Comparison of ENCODE assay signal across 10 mouse cellular contexts in the genomic region with DNA sequence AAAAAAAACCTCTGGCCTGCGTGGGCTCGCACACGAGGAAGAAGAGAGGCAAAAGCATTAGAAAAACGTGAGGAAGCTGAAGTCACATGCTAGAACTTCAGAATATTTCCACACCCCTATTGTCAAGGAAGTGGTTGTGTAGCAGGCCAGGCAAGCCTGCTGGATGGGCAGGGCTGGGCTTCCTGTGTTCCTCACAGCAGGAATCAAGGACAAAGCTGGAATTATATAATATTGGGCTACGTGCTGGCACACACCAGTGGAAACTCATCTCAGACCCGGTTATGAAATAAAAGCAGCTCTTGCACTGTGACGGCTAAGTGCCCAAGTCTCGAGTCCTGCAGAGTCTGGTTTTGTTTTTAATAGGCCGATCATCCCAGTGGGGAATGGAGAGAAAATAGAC. TPM values are rescaled to one million over a fixed set of nuclear protein-coding genes. Genes with fewer than 3 reads are reported as not detected.
A peak's percentile ranks its signal among the peaks of the same experiment; 100 is the strongest.
DNase-seq lines count a peak whose midpoint lies in the region; ATAC-seq and TF ChIP-seq lines count a peak whose summit lies in the region.
"Had no signal": no experiment of that assay in that cellular context is flagged by ENCODE, and none has a peak within 500 bp of the region (broad histone marks: within the 10 kb centered on the region; RNA-seq: fewer than 3 reads in every experiment).

No protein-coding gene starts in this region.

- DNase-seq in kidney, adult 2 months: peak; percentile 84
- peak; percentile 68 for DNase-seq in embryonic facial prominence, embryonic 14.5 days (ENCODE audit: low spot score)
- peak; percentile 49 to 80 for DNase-seq in kidney, adult 8-10 months
- no peak for DNase-seq in cerebellum, postnatal 10 days
- DNase-seq in left cerebral cortex, adult 11 months (ENCODE audit: low spot score): no peak
- DNase-seq: cerebellum, adult 11 months; thymus, postnatal 25 days had no signal

- H3K36me3 ChIP-seq in kidney, adult 2 months (ENCODE audit: control insufficient read depth, insufficient read depth, low read length): no peaks in the 10 kb centered on the region
- no peaks in the 10 kb centered on the region for H3K36me3 ChIP-seq in kidney, embryonic 14.5 days (ENCODE audit: control insufficient read depth, insufficient read depth, low read length)
- no peaks in the 10 kb centered on the region for H3K36me3 ChIP-seq in embryonic facial prominence, embryonic 14.5 days (ENCODE audit: control insufficient read depth, insufficient read depth, low read length)

- H3K4me1 ChIP-seq in kidney, adult 2 months (ENCODE audit: control insufficient read depth, insufficient read depth, low read length): peaks cover 18% of the 10 kb centered on the region; the same call in 1 of the 2 replicates
- H3K4me1 ChIP-seq in kidney, embryonic 14.5 days (ENCODE audit: control insufficient read depth, insufficient read depth, low read length): peaks cover 5% of the 10 kb centered on the region; the same call in 1 of the 2 replicates
- peaks cover 15% of the 10 kb centered on the region for H3K4me1 ChIP-seq in embryonic facial prominence, embryonic 14.5 days (ENCODE audit: control insufficient read depth, insufficient read depth, low read length)

- 41% methylated on average over 9 of the region's 9 CpGs for WGBS in kidney, adult 2 months
- WGBS in kidney, embryonic 14.5 days: 79% methylated on average over 9 of the region's 9 CpGs
- 47% methylated on average over 9 of the region's 9 CpGs for WGBS in embryonic facial prominence, embryonic 14.5 days

- peak overlapping the region; percentile 94 for H3K27ac ChIP-seq in kidney, adult 2 months (ENCODE audit: insufficient read depth, low read depth, low read length)
- no peak overlapping the region for H3K27ac ChIP-seq in kidney, embryonic 14.5 days (ENCODE audit: low read depth, low read length)
- peak overlapping the region; percentile 58 for H3K27ac ChIP-seq in embryonic facial prominence, embryonic 14.5 days (replicated peaks; ENCODE audit: low read depth, low read length)

- H3K27me3 ChIP-seq in kidney, adult 2 months (replicated peaks; ENCODE audit: control insufficient read depth, insufficient read depth, low read length): no peaks in the 10 kb centered on the region
- no peaks in the 10 kb centered on the region for H3K27me3 ChIP-seq in kidney, embryonic 14.5 days (ENCODE audit: control insufficient read depth, insufficient read depth, low read length)
- no peaks in the 10 kb centered on the region for H3K27me3 ChIP-seq in embryonic facial prominence, embryonic 14.5 days (replicated peaks; ENCODE audit: control insufficient read depth, insufficient read depth, low read length)

- no peak overlapping the region for H3K9ac ChIP-seq in kidney, embryonic 14.5 days (ENCODE audit: low read depth, low read length)
- H3K9ac ChIP-seq in embryonic facial prominence, embryonic 14.5 days (ENCODE audit: low read depth, low read length): no peak overlapping the region

- no peak for TF ChIP-seq POLR2A in kidney, adult 2 months (IDR thresholded peaks at IDR 0.05; ENCODE audit: low read depth, low read length)

- H3K4me3 ChIP-seq in kidney, adult 2 months (ENCODE audit: insufficient read depth, low read depth, low read length): no peak overlapping the region
- no peak overlapping the region for H3K4me3 ChIP-seq in kidney, embryonic 14.5 days (ENCODE audit: low read length)
- no peak overlapping the region for H3K4me3 ChIP-seq in embryonic facial prominence, embryonic 14.5 days (ENCODE audit: low read depth, low read length)

- no peak overlapping the region for H3K4me2 ChIP-seq in kidney, embryonic 14.5 days (replicated peaks; ENCODE audit: low read depth, low read length)
- no peak overlapping the region for H3K4me2 ChIP-seq in embryonic facial prominence, embryonic 14.5 days (ENCODE audit: low read depth, low read length)

- H3K9me3 ChIP-seq in kidney, embryonic 14.5 days (ENCODE audit: control insufficient read depth, low read length): no peaks in the 10 kb centered on the region
- H3K9me3 ChIP-seq in embryonic facial prominence, embryonic 14.5 days (ENCODE audit: control insufficient read depth, low read length): no peaks in the 10 kb centered on the region

- no peak for ATAC-seq in kidney, embryonic 14.5 days (ENCODE audit: low FRiP score, low TSS enrichment)
- ATAC-seq in embryonic facial prominence, embryonic 14.5 days (ENCODE audit: low read depth): peak; percentile 14; the same call in 1 of the 2 replicates
- ATAC-seq in megakaryocyte, adult 5-6 weeks (ENCODE audit: poor library complexity, severe bottlenecking): peak; percentile 86
- no peak for ATAC-seq in CD4-positive, CD25-positive, alpha-beta regulatory T cell, adult 4 months

- TF ChIP-seq CTCF in kidney, adult 2 months (conservative IDR thresholded peaks at IDR 0.05; ENCODE audit: insufficient read depth, insufficient read length, low read depth, low read length): no peak

RNA-seq across cellular contexts. Expression of a gene that starts 13.4 kb away (rescaled TPM):
- 26.3 and 28.4 TPM in 2 replicates for polyA plus RNA-seq in kidney, adult 2 months (2012; rRNA removed)
- polyA plus RNA-seq in kidney, embryonic 14.5 days (2014; fragmentation: Nextera tagmentation; extraction: Ambion mirVana): 6.8 and 7.7 TPM in 2 replicates
- polyA plus RNA-seq in embryonic facial prominence, embryonic 14.5 days (2014; fragmentation: Nextera tagmentation; extraction: Ambion mirVana): 10.1 and 10.3 TPM in 2 replicates
- total RNA-seq in megakaryocyte, adult 5-6 weeks (2015): 21.1 and 22.8 TPM in 2 replicates
- 15.7 and 20.5 TPM in 2 replicates for total RNA-seq in megakaryocyte, adult 5-6 weeks (2017)
- 1 to 10 TPM; 1.1 to 1.9 TPM for polyA plus RNA-seq in CD4-positive, CD25-positive, alpha-beta regulatory T cell, adult 4 months (2017; shearing (Covaris generic))

RNA-seq across cellular contexts. Expression of a gene that starts 15.0 kb away (rescaled TPM):
- 45.3 and 45.7 TPM in 2 replicates for polyA plus RNA-seq in kidney, adult 2 months (2012; rRNA removed)
- polyA plus RNA-seq in kidney, embryonic 14.5 days (2014; fragmentation: Nextera tagmentation; extraction: Ambion mirVana): 35.9 and 36.1 TPM in 2 replicates
- 49.0 and 49.5 TPM in 2 replicates for polyA plus RNA-seq in embryonic facial prominence, embryonic 14.5 days (2014; fragmentation: Nextera tagmentation; extraction: Ambion mirVana)
- total RNA-seq in megakaryocyte, adult 5-6 weeks (2015): 73.5 and 95.0 TPM in 2 replicates
- total RNA-seq in megakaryocyte, adult 5-6 weeks (2017): 124 and 127 TPM in 2 replicates
- 10 to 100 TPM; 24.3 to 30.7 TPM for polyA plus RNA-seq in CD4-positive, CD25-positive, alpha-beta regulatory T cell, adult 4 months (2017; shearing (Covaris generic))

RNA-seq across cellular contexts. Expression of a gene that starts 30.0 kb away (rescaled TPM):
- 98.9 and 109 TPM in 2 replicates for polyA plus RNA-seq in kidney, adult 2 months (2012; rRNA removed)
- 1,061 and 1,103 TPM in 2 replicates for polyA plus RNA-seq in kidney, embryonic 14.5 days (2014; fragmentation: Nextera tagmentation; extraction: Ambion mirVana)
- 736 and 832 TPM in 2 replicates for polyA plus RNA-seq in embryonic facial prominence, embryonic 14.5 days (2014; fragmentation: Nextera tagmentation; extraction: Ambion mirVana)
- total RNA-seq in megakaryocyte, adult 5-6 weeks (2015): 649 TPM in 2 replicates
- total RNA-seq in megakaryocyte, adult 5-6 weeks (2017): 751 and 811 TPM in 2 replicates
- polyA plus RNA-seq in CD4-positive, CD25-positive, alpha-beta regulatory T cell, adult 4 months (2017; shearing (Covaris generic)): 100 to 1,000 TPM; 564 to 602 TPM

RNA-seq across cellular contexts. Expression of a gene that starts 33.2 kb away (rescaled TPM):
- 5.7 TPM in 2 replicates for polyA plus RNA-seq in kidney, adult 2 months (2012; rRNA removed)
- polyA plus RNA-seq in kidney, embryonic 14.5 days (2014; fragmentation: Nextera tagmentation; extraction: Ambion mirVana): 13.1 and 16.5 TPM in 2 replicates
- polyA plus RNA-seq in embryonic facial prominence, embryonic 14.5 days (2014; fragmentation: Nextera tagmentation; extraction: Ambion mirVana): 10.2 and 14.8 TPM in 2 replicates
- total RNA-seq in megakaryocyte, adult 5-6 weeks (2015): 37.6 and 62.8 TPM in 2 replicates
- total RNA-seq in megakaryocyte, adult 5-6 weeks (2017): 17.3 and 18.6 TPM in 2 replicates
- 10 to 100 TPM; 10.9 to 13.2 TPM for polyA plus RNA-seq in CD4-positive, CD25-positive, alpha-beta regulatory T cell, adult 4 months (2017; shearing (Covaris generic))

RNA-seq across cellular contexts. Expression of a gene that starts 53.0 kb away (rescaled TPM):
- polyA plus RNA-seq in kidney, adult 2 months (2012; rRNA removed): 4.0 and 6.3 TPM in 2 replicates
- 53.2 and 65.2 TPM in 2 replicates for polyA plus RNA-seq in kidney, embryonic 14.5 days (2014; fragmentation: Nextera tagmentation; extraction: Ambion mirVana)
- polyA plus RNA-seq in embryonic facial prominence, embryonic 14.5 days (2014; fragmentation: Nextera tagmentation; extraction: Ambion mirVana): 47.7 and 55.4 TPM in 2 replicates
- 88.5 and 114 TPM in 2 replicates for total RNA-seq in megakaryocyte, adult 5-6 weeks (2015)
- total RNA-seq in megakaryocyte, adult 5-6 weeks (2017): 80.1 and 82.8 TPM in 2 replicates
- 10 to 100 TPM; 35.5 to 43.5 TPM for polyA plus RNA-seq in CD4-positive, CD25-positive, alpha-beta regulatory T cell, adult 4 months (2017; shearing (Covaris generic))

Comparison
In these comparisons a context has a peak if more than half of its experiments do, and no peak if none do; other contexts are left out.
1. DNase-seq: peak in kidney, adult 2 months (single experiment), embryonic facial prominence, embryonic 14.5 days (single experiment) and kidney, adult 8-10 months (2 of 2); none in cerebellum, postnatal 10 days (0 of 2) and left cerebral cortex, adult 11 months (single experiment).
2. ATAC-seq: peak in embryonic facial prominence, embryonic 14.5 days (single experiment) and megakaryocyte, adult 5-6 weeks (single experiment); none in kidney, embryonic 14.5 days (single experiment) and CD4-positive, CD25-positive, alpha-beta regulatory T cell, adult 4 months (single experiment).